Mouse (Mus musculus) intestine, embryonic 15.5 days (tissue): Measurements from ENCODE around the gene Kat8. TPM values are rescaled to one million over a fixed set of nuclear protein-coding genes. Genes with fewer than 3 reads are reported as not detected.
A peak's percentile ranks its signal among the peaks of the same experiment; 100 is the strongest.

Source experiments
- ATAC-seq: fragments of 200-750 bp; cut with Nextera tagmentation; 2 replicates; pipeline ENCODE4 v1.8.0; 2017; ENCODE audit warnings: moderate TSS enrichment, moderate library complexity
- H3K27ac ChIP-seq: fragments of 300-500 bp; sonication (generic); 2 replicates; pipeline ENCODE4 v1.5.1; 2015; ENCODE audit warnings: mild to moderate bottlenecking, inconsistent platforms
- H3K27me3 ChIP-seq: fragments of 300-500 bp; sonication (generic); replicated peaks from 2 replicates; pipeline ENCODE4 v1.6.1; 2015; ENCODE audit warnings: inconsistent platforms
- H3K36me3 ChIP-seq: fragments of 300-500 bp; sonication (generic); 2 replicates; pipeline ENCODE4 v1.6.1; 2015; ENCODE audit warnings: inconsistent platforms
- H3K4me1 ChIP-seq: fragments of 300-500 bp; sonication (generic); replicated peaks from 2 replicates; pipeline ENCODE4 v1.6.1; 2015; ENCODE audit warnings: inconsistent platforms
- H3K4me2 ChIP-seq: fragments of 300-500 bp; sonication (generic); replicated peaks from 2 replicates; pipeline ENCODE4 v1.6.1; 2015; ENCODE audit warnings: mild to moderate bottlenecking, inconsistent platforms
- H3K4me3 ChIP-seq: fragments of 300-500 bp; sonication (generic); replicated peaks from 2 replicates; pipeline ENCODE4 v1.5.1; 2015; ENCODE audit warnings: inconsistent platforms
- H3K9ac ChIP-seq: fragments of 300-500 bp; sonication (generic); 2 replicates; pipeline ENCODE4 v1.6.1; 2015; ENCODE audit warnings: inconsistent platforms
- H3K9me3 ChIP-seq: fragments of 300-500 bp; sonication (generic); 2 replicates; pipeline ENCODE4 v1.6.1; 2016; ENCODE audit warnings: inconsistent platforms
- WGBS: fragments of 180-500 bp; shearing (Covaris S2); methylation state at CpG from one replicate; pipeline ENCODE4 v1.1.7; 2015; 5-methylcytosine and 5-hydroxymethylcytosine counted together
- polyA plus RNA-seq: library from polyadenylated mRNA; unstranded; fragments of >200 nt; fragmentation: Nextera tagmentation; extraction: Ambion mirVana; gene quantifications from 2 replicates; pipeline ENCODE4 v1.2.1, GENCODE M21; 2015

The Kat8 gene
- polyA plus RNA-seq, 1 experiment from 2014 or later, result 31.7 TPM

DNA sequence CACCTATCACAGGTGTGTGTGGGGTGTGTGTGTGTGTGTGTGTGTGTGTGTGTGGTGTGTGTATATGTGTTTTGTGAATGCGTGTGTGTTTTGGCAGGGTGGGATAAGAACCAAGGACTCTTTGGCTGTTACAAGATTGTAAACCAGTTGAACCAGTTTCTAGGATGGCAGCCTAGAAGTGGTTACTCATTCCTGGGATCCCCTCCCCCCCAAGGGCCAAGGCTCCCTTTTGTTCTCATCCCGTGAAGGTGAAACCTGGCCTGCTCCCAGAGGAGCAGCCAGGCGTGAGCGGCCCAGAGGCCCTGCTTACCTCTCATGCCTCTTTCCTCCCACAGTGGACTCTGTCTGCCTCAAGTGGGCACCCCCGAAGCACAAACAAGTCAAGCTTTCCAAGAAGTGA lies 12.9 kb downstream of the Kat8 start:
- H3K27me3 ChIP-seq, result no peaks in the 10 kb centered on the region; the same call in 1 of the 2 replicates
- H3K9me3 ChIP-seq, result no peaks in the 10 kb centered on the region
- peak; percentile 80 for ATAC-seq
- WGBS, result 49% methylated on average over 5 of the region's 5 CpGs
- peak overlapping the region; percentile 11 for H3K9ac ChIP-seq
- H3K27ac ChIP-seq, result peak overlapping the region; percentile 80
- peak overlapping the region; percentile 54 for H3K4me2 ChIP-seq
- 0 out of 2 replicates have a peak overlapping the region, but pooled peaks have one; percentile 10 for H3K4me3 ChIP-seq
- peaks cover 23% of the 10 kb centered on the region for H3K4me1 ChIP-seq
- H3K36me3 ChIP-seq, result peaks cover 3% of the 10 kb centered on the region

DNA sequence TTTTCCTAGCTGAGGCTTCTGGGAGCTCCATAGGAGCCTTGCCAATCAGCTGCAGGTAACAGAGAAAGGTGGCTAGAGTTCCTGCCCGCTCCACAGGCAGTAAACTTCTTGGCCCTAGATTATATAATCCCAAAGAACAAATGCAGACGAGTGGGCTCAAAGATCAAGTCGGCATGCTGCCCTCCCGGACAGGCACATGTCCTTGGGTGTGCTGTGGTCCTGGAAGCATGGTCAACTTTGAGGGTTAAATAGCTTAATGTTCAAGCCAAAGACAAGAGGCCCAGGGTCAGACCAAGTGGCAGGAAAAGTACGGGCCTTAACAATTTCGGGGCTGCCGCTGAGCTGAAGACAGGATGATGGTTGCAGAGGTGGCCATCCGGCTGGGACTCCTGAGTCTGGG lies 13.8 kb downstream of the Kat8 start:
- Histone ChIP-seq H3K27me3 (no peaks in the 10 kb centered on the region; the same call in 1 of the 2 replicates), H3K4me3 (peak overlapping the region; percentile 10; the same call in 1 of the 2 replicates), H3K9ac (peak overlapping the region; percentile 11; the same call in 1 of the 2 replicates), H3K4me1 (peaks cover 24% of the 10 kb centered on the region), H3K27ac (peak overlapping the region; percentile 80), H3K4me2 (peak overlapping the region; percentile 54), H3K9me3 (no peaks in the 10 kb centered on the region), H3K36me3 (peaks cover 3% of the 10 kb centered on the region)
- 67% methylated on average over 8 of the region's 8 CpGs for WGBS
- no peak for ATAC-seq

DNA sequence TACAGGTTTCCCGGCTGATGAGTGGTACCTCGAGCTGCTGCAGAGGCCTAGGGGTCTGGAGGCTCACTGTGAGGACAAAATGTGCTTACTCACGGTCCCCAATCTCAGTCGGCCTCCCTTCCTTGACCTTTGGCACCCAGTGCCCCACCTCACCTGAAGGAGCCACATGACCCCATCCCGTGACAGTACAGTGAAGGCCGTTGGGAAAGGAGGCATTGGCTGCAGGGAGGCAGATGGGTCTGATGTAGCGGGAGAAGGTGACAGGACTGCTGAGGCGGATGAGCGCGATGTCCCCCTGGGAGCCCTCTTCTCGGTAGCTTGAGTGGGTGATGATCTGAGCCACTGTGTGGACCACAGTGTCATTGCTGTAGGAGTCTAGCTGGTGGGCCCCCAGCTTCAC lies 14.5 kb downstream of the Kat8 start:
- H3K9ac ChIP-seq, result 0 out of 2 replicates have a peak overlapping the region, but pooled peaks have one; percentile 11

DNA sequence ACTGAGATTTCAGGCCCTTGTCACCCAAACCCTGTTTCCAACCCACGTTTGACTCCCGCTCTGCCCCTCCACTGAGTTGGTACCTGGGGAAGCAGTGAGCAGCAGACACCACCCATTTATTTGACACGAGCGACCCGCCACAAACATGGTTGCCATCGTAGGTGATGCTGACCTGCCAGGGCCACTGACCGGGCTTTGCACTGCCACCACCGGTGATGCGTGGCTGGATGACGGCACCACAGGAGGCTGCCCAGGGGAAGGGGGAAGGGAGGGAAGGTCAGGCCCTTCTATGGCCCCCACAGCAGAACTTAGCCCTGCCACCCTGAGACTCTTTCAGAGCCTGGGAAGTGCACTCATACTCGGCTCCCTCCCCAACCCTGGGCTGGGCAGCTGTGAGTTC lies 15.4 kb downstream of the Kat8 start:
- WGBS, result 81% methylated on average over 11 of the region's 11 CpGs
- Histone ChIP-seq H3K4me3 (peak overlapping the region; percentile 49), H3K36me3 (peaks cover 3% of the 10 kb centered on the region), H3K27ac (peak overlapping the region; percentile 80), H3K9ac (peak overlapping the region; percentile 17; the same call in 1 of the 2 replicates), H3K4me1 (peaks cover 36% of the 10 kb centered on the region), H3K4me2 (peak overlapping the region; percentile 54), H3K27me3 (no peaks in the 10 kb centered on the region; the same call in 1 of the 2 replicates), H3K9me3 (no peaks in the 10 kb centered on the region)
- ATAC-seq, result no peak

More for the DNA sequence above, 14.5 kb downstream of the Kat8 start:
- Histone ChIP-seq H3K9me3 (no peaks in the 10 kb centered on the region), H3K4me1 (peaks cover 32% of the 10 kb centered on the region), H3K4me3 (peak overlapping the region; percentile 2; the same call in 1 of the 2 replicates), H3K36me3 (peaks cover 3% of the 10 kb centered on the region), H3K4me2 (peak overlapping the region; percentile 54), H3K27ac (peak overlapping the region; percentile 80), H3K27me3 (no peaks in the 10 kb centered on the region; the same call in 1 of the 2 replicates)
- 70% methylated on average over 11 of the region's 11 CpGs for WGBS
- no peak for ATAC-seq

DNA sequence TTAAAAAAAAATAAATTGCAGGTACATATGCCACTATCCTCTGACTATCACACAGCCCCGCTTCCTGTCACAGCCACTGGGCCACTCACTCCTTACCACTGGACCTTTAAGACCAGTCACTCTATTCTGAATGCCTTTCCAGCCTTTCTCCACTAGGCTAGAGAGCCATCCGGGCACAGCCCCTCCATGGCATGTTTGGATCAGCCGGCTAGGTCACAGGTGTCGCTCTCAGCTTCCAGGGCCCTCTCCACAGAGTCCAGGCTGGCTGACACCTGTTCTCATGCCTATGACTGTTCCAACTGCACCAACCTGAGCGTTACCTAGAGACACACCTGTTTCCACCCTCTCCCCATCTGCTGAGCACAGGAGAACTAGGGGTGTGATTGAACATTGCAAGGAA lies 16.3 kb downstream of the Kat8 start:
- Histone ChIP-seq H3K9me3 (no peaks in the 10 kb centered on the region), H3K9ac (peak overlapping the region; percentile 70), H3K4me2 (peak overlapping the region; percentile 54), H3K4me1 (peaks cover 41% of the 10 kb centered on the region), H3K27me3 (no peaks in the 10 kb centered on the region; the same call in 1 of the 2 replicates), H3K27ac (peak overlapping the region; percentile 79; the same call in 1 of the 2 replicates), H3K4me3 (peak overlapping the region; percentile 49), H3K36me3 (peaks cover 3% of the 10 kb centered on the region)
- ATAC-seq, result peak; percentile 3; the same call in 1 of the 2 replicates
- 35% methylated on average over 5 of the region's 5 CpGs for WGBS

DNA sequence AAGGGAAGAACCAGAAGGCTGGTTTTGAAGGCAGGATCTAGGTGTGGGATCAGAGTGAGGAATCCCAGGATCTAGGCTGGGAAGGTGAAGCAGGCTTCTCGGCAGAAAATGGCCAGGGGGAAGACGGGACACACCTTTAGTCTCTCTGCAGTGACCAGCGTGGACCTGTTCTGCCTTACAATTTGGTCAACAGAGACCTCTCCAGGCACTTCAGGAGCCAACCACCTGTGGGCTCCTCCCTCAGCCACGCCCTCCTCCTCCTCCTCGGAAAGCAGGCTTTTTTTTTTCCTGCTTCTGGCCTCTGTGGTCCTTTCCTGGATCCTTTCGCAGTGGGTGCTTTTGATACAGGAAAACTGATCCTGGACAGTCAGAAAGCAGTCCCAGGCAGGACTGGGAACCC lies 17.6 kb downstream of the Kat8 start, which contains the start of gene Prss8:
Prss8 (minus strand) TSS at position 182 of the 400 bp plus-strand sequence.
- Histone ChIP-seq H3K4me2 (peak within 1 kb of the TSS; percentile 54), H3K27me3 (no peaks in the 10 kb centered on the region; the same call in 1 of the 2 replicates), H3K9me3 (no peaks in the 10 kb centered on the region), H3K4me3 (peak within 1 kb of the TSS; percentile 49), H3K4me1 (peaks cover 42% of the 10 kb centered on the region), H3K36me3 (peaks cover 3% of the 10 kb centered on the region), H3K9ac (peak within 1 kb of the TSS; percentile 70), H3K27ac (peak within 1 kb of the TSS; percentile 79)
- WGBS, result 18% methylated on average over 6 of the region's 6 CpGs
- ATAC-seq, result peak; percentile 50

DNA sequence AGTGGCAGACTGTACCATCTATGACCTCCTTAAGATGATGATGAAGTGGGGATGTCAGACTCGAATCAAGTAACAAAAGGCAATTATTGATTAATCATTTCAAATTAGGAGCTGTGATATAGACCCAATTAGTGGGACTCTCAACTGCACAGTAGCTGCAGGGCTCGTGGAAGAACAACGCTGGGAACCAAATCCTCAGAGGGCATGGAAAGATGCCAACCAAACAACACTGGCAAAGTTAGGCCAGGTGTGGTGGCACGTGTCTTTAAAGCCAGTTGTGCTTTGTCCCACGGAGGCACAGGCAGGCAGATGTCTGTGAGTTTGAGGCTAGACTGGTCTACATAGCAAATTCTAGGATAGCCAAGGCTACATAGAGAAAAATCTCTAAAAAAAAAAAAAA lies 18.3 kb downstream of the Kat8 start:
- no peaks in the 10 kb centered on the region for H3K9me3 ChIP-seq
- H3K4me1 ChIP-seq, result peaks cover 41% of the 10 kb centered on the region
- 0 out of 2 replicates have a peak overlapping the region, but pooled peaks have one; percentile 79 for H3K27ac ChIP-seq

DNA sequence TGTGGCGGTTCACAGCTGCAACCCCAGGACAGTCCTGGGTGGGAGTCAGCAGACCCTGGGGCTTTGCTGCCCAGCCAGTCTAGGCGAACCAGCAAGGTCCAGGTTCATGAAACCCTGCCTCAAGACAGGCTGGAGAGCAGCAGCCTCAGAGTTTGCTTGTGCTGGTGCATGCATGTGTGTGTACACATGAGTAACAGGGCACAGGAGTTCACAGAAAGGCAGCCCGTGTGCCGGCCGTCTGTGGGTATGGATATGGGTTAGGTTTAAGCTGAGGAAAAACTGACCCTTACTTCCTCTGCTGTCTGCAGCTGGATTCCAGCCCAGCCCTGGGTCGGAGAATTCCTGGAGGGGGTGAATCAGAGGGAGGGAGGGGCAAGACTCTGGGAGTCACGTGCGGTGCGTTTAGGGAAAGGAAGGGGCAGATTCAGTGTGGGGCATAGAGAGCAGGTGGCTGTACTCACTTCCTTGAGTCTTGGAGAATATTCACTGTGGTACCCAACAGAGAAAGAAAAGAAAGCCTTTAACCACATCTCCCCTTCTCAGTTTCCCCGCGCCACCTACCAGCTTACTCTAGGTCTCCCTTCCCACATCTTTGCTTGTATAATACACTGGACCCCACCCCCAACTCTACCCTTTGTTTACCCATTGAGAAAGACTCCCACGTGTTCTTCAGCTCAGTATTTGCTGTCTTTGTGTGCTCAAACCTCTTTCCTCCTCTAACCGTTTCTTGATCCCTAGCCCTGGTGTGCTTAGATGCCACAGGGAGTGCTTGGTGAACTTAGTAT lies 19.2 kb downstream of the Kat8 start:
- ATAC-seq, result peak; percentile 9
- no peaks in the 10 kb centered on the region; the same call in 1 of the 2 replicates for H3K36me3 ChIP-seq
- peak overlapping the region; percentile 80 for H3K27ac ChIP-seq
- H3K4me3 ChIP-seq, result no peak overlapping the region
- no peaks in the 10 kb centered on the region for H3K9me3 ChIP-seq
- peak overlapping the region; percentile 25 for H3K4me2 ChIP-seq
- WGBS, result 21% methylated on average over 13 of the region's 13 CpGs
- peaks cover 43% of the 10 kb centered on the region for H3K4me1 ChIP-seq
- H3K27me3 ChIP-seq, result no peaks in the 10 kb centered on the region; the same call in 1 of the 2 replicates
- H3K9ac ChIP-seq, result peak overlapping the region; percentile 34

More for the DNA sequence above, 18.3 kb downstream of the Kat8 start:
- peaks cover 3% of the 10 kb centered on the region for H3K36me3 ChIP-seq
- peak overlapping the region; percentile 54; the same call in 1 of the 2 replicates for H3K4me2 ChIP-seq
- H3K27me3 ChIP-seq, result no peaks in the 10 kb centered on the region; the same call in 1 of the 2 replicates
- WGBS, result 75% methylated on average over 5 of the region's 5 CpGs
- H3K9ac ChIP-seq, result no peak overlapping the region; the same call in 1 of the 2 replicates
- H3K4me3 ChIP-seq, result no peak overlapping the region
- ATAC-seq, result no peak

DNA sequence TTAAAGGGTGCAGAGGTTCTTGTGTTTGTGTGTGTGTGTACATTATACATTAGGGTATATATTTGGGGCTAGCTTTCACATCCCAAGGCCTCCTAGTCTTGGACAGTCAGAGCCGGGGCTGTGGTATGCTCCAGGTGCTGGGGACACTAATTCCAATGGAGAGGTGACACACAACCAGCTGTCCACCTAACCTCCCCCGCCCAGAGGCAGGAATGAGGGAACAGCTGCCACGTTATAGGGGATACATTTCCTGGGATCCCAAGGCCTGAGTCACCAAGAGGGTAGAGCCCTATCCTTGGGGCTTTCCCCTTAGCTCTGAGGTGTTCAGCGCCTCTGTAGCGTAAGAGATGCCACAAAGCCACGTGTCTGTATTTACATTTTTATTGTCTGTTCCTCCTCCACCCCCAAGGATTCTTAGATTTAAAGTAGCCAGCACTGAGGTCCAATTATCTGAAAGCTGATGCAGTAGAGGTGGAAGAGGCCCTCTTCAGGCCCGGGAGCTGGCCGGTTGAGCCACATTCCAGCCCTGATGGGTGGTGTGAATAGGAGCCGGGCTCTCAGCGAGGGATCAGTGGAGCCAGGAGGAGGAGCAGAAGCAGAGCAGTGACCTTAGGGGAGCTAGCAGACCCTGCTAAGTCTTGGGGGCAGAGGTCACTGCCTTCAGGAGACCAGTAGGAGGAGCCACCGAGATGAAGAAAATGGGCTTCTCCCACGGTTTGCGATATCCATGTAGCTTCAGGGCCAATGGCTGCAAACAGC lies 20.1 kb downstream of the Kat8 start:
- Histone ChIP-seq H3K4me2 (peak overlapping the region; percentile 25), H3K27ac (peak overlapping the region; percentile 80), H3K4me1 (peaks cover 40% of the 10 kb centered on the region), H3K27me3 (no peaks in the 10 kb centered on the region; the same call in 1 of the 2 replicates), H3K36me3 (no peaks in the 10 kb centered on the region), H3K9me3 (no peaks in the 10 kb centered on the region), H3K4me3 (no peak overlapping the region), H3K9ac (no peak overlapping the region)
- WGBS, result 23% methylated on average over 13 of the region's 13 CpGs
- no peak for ATAC-seq

DNA sequence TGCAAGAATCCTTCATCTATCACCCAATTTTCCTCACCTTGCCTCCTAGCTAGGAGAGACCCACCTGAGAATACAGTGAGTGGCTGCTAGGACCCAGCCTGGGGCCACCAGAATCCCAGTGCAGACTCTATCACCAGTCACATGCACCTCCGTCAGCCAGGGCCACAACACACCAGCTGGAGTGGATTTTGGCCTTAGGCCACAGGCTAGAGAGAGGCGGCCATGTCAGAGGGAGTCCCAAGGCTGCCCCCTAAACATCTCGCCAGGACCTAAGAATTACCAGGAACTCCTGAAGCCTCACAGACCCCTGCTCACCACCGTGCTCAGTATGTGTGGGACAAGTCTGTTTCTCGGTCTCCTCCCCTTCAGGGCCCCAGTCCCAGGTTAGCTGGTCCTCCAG lies 21.8 kb downstream of the Kat8 start:
- Histone ChIP-seq H3K27me3 (no peaks in the 10 kb centered on the region), H3K4me2 (no peak overlapping the region), H3K4me1 (peaks cover 35% of the 10 kb centered on the region), H3K36me3 (no peaks in the 10 kb centered on the region), H3K4me3 (no peak overlapping the region), H3K27ac (no peak overlapping the region), H3K9ac (no peak overlapping the region), H3K9me3 (no peaks in the 10 kb centered on the region)
- ATAC-seq, result no peak
- WGBS, result 85% methylated on average over 5 of the region's 5 CpGs

DNA sequence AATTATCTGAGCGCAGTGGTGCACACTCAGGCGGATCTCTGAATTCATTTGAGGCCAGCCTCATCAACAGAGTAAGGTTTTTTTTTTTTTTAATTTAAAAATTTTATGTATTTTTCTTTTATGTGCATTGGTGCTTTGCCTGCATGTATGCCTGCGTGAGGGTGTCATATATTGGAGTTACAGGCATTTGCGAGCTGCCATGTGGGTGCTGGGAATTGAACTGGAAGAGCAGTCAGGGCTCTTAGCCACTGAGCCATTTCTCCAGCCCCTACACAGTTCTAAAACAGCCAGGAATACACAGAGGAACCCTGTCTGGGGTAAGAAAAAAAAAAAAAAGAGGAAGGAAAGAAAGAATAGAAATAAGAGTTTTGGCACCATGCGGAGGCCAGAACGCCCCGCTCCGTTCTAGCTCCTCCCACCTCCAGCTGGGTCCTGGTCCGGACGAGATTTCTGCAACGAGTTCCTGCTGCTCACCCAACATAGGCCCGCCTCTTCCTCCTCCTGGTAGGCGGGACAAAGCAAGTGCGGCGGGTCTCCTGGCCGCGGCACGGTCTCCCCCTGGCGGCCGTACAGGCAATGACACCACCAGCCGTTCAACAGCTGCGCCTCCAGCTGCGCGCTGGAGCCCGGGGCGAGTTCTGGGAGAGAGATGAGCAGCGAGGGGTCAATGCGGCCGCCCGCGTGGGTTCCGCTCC lies 22.9 kb downstream of the Kat8 start:
- peaks cover 35% of the 10 kb centered on the region for H3K4me1 ChIP-seq
- no peaks in the 10 kb centered on the region for H3K9me3 ChIP-seq
- no peaks in the 10 kb centered on the region for H3K36me3 ChIP-seq
- H3K9ac ChIP-seq, result peak overlapping the region; percentile 81
- peak overlapping the region; percentile 89 for H3K4me2 ChIP-seq
- H3K27me3 ChIP-seq, result no peaks in the 10 kb centered on the region
- H3K27ac ChIP-seq, result peak overlapping the region; percentile 81
- peak overlapping the region; percentile 75 for H3K4me3 ChIP-seq
- peak; percentile 92 for ATAC-seq
- WGBS, result 6% methylated on average over 32 of the region's 32 CpGs
